Comparison of ENCODE assay signal across 20 mouse cellular contexts in the genomic region with DNA sequence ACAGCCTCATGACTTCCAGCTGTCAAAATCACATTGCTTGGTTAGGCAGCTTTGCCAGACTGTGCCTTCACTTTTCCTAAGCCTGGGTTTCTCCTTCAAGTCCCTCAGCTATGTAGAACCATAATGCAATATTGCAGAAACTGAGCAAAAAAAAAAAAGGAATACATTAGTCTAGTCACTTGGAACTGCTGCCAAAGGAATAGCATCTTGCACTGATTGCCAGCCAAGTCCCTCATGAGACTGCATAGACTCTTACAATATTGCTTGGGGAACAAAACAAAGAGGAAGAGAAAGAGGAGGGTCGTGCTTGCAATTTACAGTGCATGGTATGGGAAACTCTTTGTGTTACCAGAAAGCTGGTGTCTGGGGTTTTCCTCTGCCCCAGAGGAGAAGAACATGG.
A peak's percentile ranks its signal among the peaks of the same experiment; 100 is the strongest.
DNase-seq lines count a peak whose midpoint lies in the region; ATAC-seq and TF ChIP-seq lines count a peak whose summit lies in the region.
"Had no signal": no experiment of that assay in that cellular context is flagged by ENCODE, and none has a peak within 500 bp of the region (broad histone marks: within the 10 kb centered on the region; RNA-seq: fewer than 3 reads in every experiment).

No protein-coding gene starts in this region.

- H3K9me3 ChIP-seq in forebrain, embryonic 14.5 days (replicated peaks; ENCODE audit: control insufficient read depth, low read length) = no peaks in the 10 kb centered on the region
- no peaks in the 10 kb centered on the region for H3K9me3 ChIP-seq in forebrain, embryonic 10.5 days
- H3K9me3 ChIP-seq in lung, embryonic 14.5 days (ENCODE audit: low read depth, low read length) = no peaks in the 10 kb centered on the region
- H3K9me3 ChIP-seq in lung, postnatal 0 days (ENCODE audit: low read length) = no peaks in the 10 kb centered on the region
- no peaks in the 10 kb centered on the region for H3K9me3 ChIP-seq in forebrain, embryonic 16.5 days (ENCODE audit: control insufficient read depth, low read length)
- H3K9me3 ChIP-seq: embryonic facial prominence, embryonic 12.5 days; heart, embryonic 15.5 days; kidney, embryonic 15.5 days; limb, embryonic 12.5 days; liver, embryonic 13.5 days; neural tube, embryonic 13.5 days had no signal

- H3K27ac ChIP-seq in forebrain, embryonic 14.5 days (ENCODE audit: low read depth, low read length) = no peak overlapping the region
- H3K27ac ChIP-seq in forebrain, embryonic 10.5 days = no peak overlapping the region
- no peak overlapping the region for H3K27ac ChIP-seq in lung, embryonic 14.5 days (ENCODE audit: low read depth)
- H3K27ac ChIP-seq in lung, postnatal 0 days (ENCODE audit: low read length) = no peak overlapping the region
- peak overlapping the region; percentile 69 for H3K27ac ChIP-seq in forebrain, embryonic 16.5 days (ENCODE audit: low read length)
- H3K27ac ChIP-seq: embryonic facial prominence, embryonic 12.5 days; heart, adult 2 months; heart, embryonic 15.5 days; kidney, embryonic 15.5 days; limb, embryonic 12.5 days; liver, embryonic 13.5 days; neural tube, embryonic 13.5 days; stomach, postnatal 0 days had no signal

- TF ChIP-seq EP300 in lung, postnatal 0 days (IDR thresholded peaks at IDR 0.05) = no peak

- TF ChIP-seq CTCF in lung, embryonic 14.5 days (IDR thresholded peaks at IDR 0.05; ENCODE audit: low read depth) = no peak
- TF ChIP-seq CTCF in lung, postnatal 0 days (IDR thresholded peaks at IDR 0.05) = no peak

- 39% methylated on average over 1 of the region's 1 CpGs for WGBS in forebrain, embryonic 14.5 days
- WGBS in forebrain, embryonic 10.5 days = 86% methylated on average over 1 of the region's 1 CpGs
- WGBS in lung, embryonic 14.5 days = 50% methylated on average over 1 of the region's 1 CpGs
- 56% methylated on average over 1 of the region's 1 CpGs for WGBS in lung, postnatal 0 days
- WGBS in forebrain, embryonic 16.5 days = 10% methylated on average over 1 of the region's 1 CpGs

- H3K4me2 ChIP-seq in forebrain, embryonic 14.5 days (ENCODE audit: low read length) = no peak overlapping the region
- no peak overlapping the region for H3K4me2 ChIP-seq in lung, embryonic 14.5 days
- H3K4me2 ChIP-seq in lung, postnatal 0 days (replicated peaks; ENCODE audit: low read depth, low read length) = no peak overlapping the region
- H3K4me2 ChIP-seq in forebrain, embryonic 16.5 days (ENCODE audit: low read length) = no peak overlapping the region
- H3K4me2 ChIP-seq: embryonic facial prominence, embryonic 12.5 days; heart, embryonic 15.5 days; kidney, embryonic 15.5 days; limb, embryonic 12.5 days; liver, embryonic 13.5 days; neural tube, embryonic 13.5 days had no signal

- no peak overlapping the region for H3K4me3 ChIP-seq in forebrain, embryonic 14.5 days (ENCODE audit: low read depth, low read length)
- no peak overlapping the region for H3K4me3 ChIP-seq in forebrain, embryonic 10.5 days
- H3K4me3 ChIP-seq in lung, embryonic 14.5 days (ENCODE audit: low read depth, low read length) = no peak overlapping the region
- H3K4me3 ChIP-seq in lung, postnatal 0 days (ENCODE audit: low read depth, low read length) = no peak overlapping the region
- no peak overlapping the region for H3K4me3 ChIP-seq in forebrain, embryonic 16.5 days (replicated peaks; ENCODE audit: low read length)
- H3K4me3 ChIP-seq: embryonic facial prominence, embryonic 12.5 days; heart, adult 2 months; heart, embryonic 15.5 days; kidney, embryonic 15.5 days; limb, embryonic 12.5 days; liver, embryonic 13.5 days; megakaryocyte, embryonic 14.5 days; neural tube, embryonic 13.5 days had no signal

- H3K4me1 ChIP-seq in forebrain, embryonic 14.5 days (ENCODE audit: control insufficient read depth, insufficient read depth, low read length) = peaks cover 9% of the 10 kb centered on the region; the same call in 1 of the 2 replicates
- peaks cover 28% of the 10 kb centered on the region for H3K4me1 ChIP-seq in forebrain, embryonic 10.5 days
- H3K4me1 ChIP-seq in lung, embryonic 14.5 days (ENCODE audit: insufficient read depth) = 0 out of 2 replicates have a peak, but pooled peaks cover 3% of the 10 kb centered on the region
- H3K4me1 ChIP-seq in lung, postnatal 0 days (ENCODE audit: insufficient read depth, low read depth, low read length) = no peaks in the 10 kb centered on the region
- peaks cover 15% of the 10 kb centered on the region for H3K4me1 ChIP-seq in forebrain, embryonic 16.5 days (replicated peaks; ENCODE audit: control insufficient read depth, insufficient read depth, low read length)
- H3K4me1 ChIP-seq: kidney, embryonic 15.5 days; liver, embryonic 13.5 days; megakaryocyte, embryonic 14.5 days; neural tube, embryonic 13.5 days had no signal

- peak; percentile 89 for DNase-seq in forebrain, embryonic 14.5 days (ENCODE audit: low spot score)
- DNase-seq in forebrain, embryonic 10.5 days (ENCODE audit: extremely low spot score, low spot score) = no peak
- DNase-seq in lung, embryonic 14.5 days = peak; percentile 69
- DNase-seq in lung, postnatal 0 days (ENCODE audit: low spot score) = no peak
- peak; percentile 33 for DNase-seq in adipocyte (ENCODE audit: low spot score)
- no peak for DNase-seq in natural killer cell, adult 2 months (ENCODE audit: low spot score in 2 of 2)
- DNase-seq: cerebellum, adult 18-20 months; heart, adult 2 months; liver, embryonic 13.5 days; lung, postnatal 10 days; right cerebral cortex, postnatal 25 days; thymus, postnatal 4 days had no signal

- ATAC-seq in forebrain, embryonic 14.5 days = peak; percentile 73; the same call in 1 of the 2 replicates
- ATAC-seq in lung, embryonic 14.5 days (ENCODE audit: insufficient read depth) = no peak
- ATAC-seq in lung, postnatal 0 days = no peak
- ATAC-seq in forebrain, embryonic 16.5 days = peak; percentile 66

- H3K36me3 ChIP-seq in forebrain, embryonic 14.5 days (ENCODE audit: control insufficient read depth, insufficient read depth, low read length) = no peaks in the 10 kb centered on the region
- H3K36me3 ChIP-seq in forebrain, embryonic 10.5 days (replicated peaks) = no peaks in the 10 kb centered on the region
- no peaks in the 10 kb centered on the region for H3K36me3 ChIP-seq in lung, embryonic 14.5 days (ENCODE audit: insufficient read depth)
- H3K36me3 ChIP-seq in lung, postnatal 0 days (ENCODE audit: insufficient read depth, low read length) = no peaks in the 10 kb centered on the region
- H3K36me3 ChIP-seq in forebrain, embryonic 16.5 days (ENCODE audit: control insufficient read depth, insufficient read depth) = no peaks in the 10 kb centered on the region
- H3K36me3 ChIP-seq: embryonic facial prominence, embryonic 12.5 days; heart, embryonic 15.5 days; kidney, embryonic 15.5 days; limb, embryonic 12.5 days; liver, embryonic 13.5 days; neural tube, embryonic 13.5 days had no signal

- H3K27me3 ChIP-seq in forebrain, embryonic 14.5 days (replicated peaks; ENCODE audit: control insufficient read depth, insufficient read depth, low read length) = no peaks in the 10 kb centered on the region
- H3K27me3 ChIP-seq in forebrain, embryonic 10.5 days (ENCODE audit: poor library complexity, severe bottlenecking) = no peaks in the 10 kb centered on the region
- H3K27me3 ChIP-seq in lung, embryonic 14.5 days (ENCODE audit: insufficient read depth, low read length) = no peaks in the 10 kb centered on the region
- no peaks in the 10 kb centered on the region for H3K27me3 ChIP-seq in lung, postnatal 0 days (replicated peaks; ENCODE audit: insufficient read depth, low read length)
- H3K27me3 ChIP-seq in forebrain, embryonic 16.5 days (replicated peaks; ENCODE audit: control insufficient read depth, insufficient read depth, low read length) = no peaks in the 10 kb centered on the region
- H3K27me3 ChIP-seq: embryonic facial prominence, embryonic 12.5 days; heart, embryonic 15.5 days; kidney, embryonic 15.5 days; limb, embryonic 12.5 days; liver, embryonic 13.5 days; megakaryocyte, embryonic 14.5 days; neural tube, embryonic 13.5 days had no signal

- H3K9ac ChIP-seq in forebrain, embryonic 14.5 days (ENCODE audit: low read length) = no peak overlapping the region
- H3K9ac ChIP-seq in lung, embryonic 14.5 days = no peak overlapping the region
- no peak overlapping the region for H3K9ac ChIP-seq in lung, postnatal 0 days (replicated peaks; ENCODE audit: low read depth)
- H3K9ac ChIP-seq in forebrain, embryonic 16.5 days (replicated peaks; ENCODE audit: low read depth, low read length) = no peak overlapping the region
- H3K9ac ChIP-seq: embryonic facial prominence, embryonic 12.5 days; heart, embryonic 15.5 days; kidney, embryonic 15.5 days; limb, embryonic 12.5 days; liver, embryonic 13.5 days; neural tube, embryonic 13.5 days had no signal

Comparison
In these comparisons a context has a peak if more than half of its experiments do, and no peak if none do; other contexts are left out.
1. DNase-seq: peak in forebrain, embryonic 14.5 days (single experiment), lung, embryonic 14.5 days (single experiment) and adipocyte (single experiment); none in forebrain, embryonic 10.5 days (single experiment), lung, postnatal 0 days (single experiment) and natural killer cell, adult 2 months (0 of 2).
2. ATAC-seq: peak in forebrain, embryonic 14.5 days (single experiment) and forebrain, embryonic 16.5 days (single experiment); none in lung, embryonic 14.5 days (single experiment) and lung, postnatal 0 days (single experiment).